Mouse (Mus musculus): Measurements from ENCODE around the gene Tmprss3. TPM values are rescaled to one million over a fixed set of nuclear protein-coding genes. Genes with fewer than 3 reads are reported as not detected.

Gene Tmprss3
- polyA plus RNA-seq, 3 experiments from 2014 or later: 1.3 to 5.3 (median 4.6) TPM

GRCm38 (mm10) chr17:31136291-31136690 is 62.5 kb downstream of the Tmprss3 start:
- ATAC-seq: peak; percentile 64

GRCm38 (mm10) chr17:31134913-31135312 is 63.9 kb downstream of the Tmprss3 start:
- no peak for ATAC-seq

- ATAC-seq: no peak
Measured at GRCm38 (mm10) chr17:31133776-31134175, 65.0 kb downstream of the Tmprss3 start.

- ATAC-seq: no peak
Measured at GRCm38 (mm10) chr17:31131269-31131821, 67.4 kb downstream of the Tmprss3 start.

GRCm38 (mm10) chr17:31129452-31129851 is 69.3 kb downstream of the Tmprss3 start, which contains the start of gene Tff3:
TSS of gene Tff3 (minus strand) at chr17:31129646.
- no peak for ATAC-seq

Other genes with a start within 250 kb of the Tmprss3 start
- not detected for gene Umodl1, start 244.3 kb downstream of the Tmprss3 start, polyA plus RNA-seq (2017; shearing (Covaris generic))
- gene Abcg1, start 141.3 kb downstream of the Tmprss3 start, polyA plus RNA-seq (2017; shearing (Covaris generic)): 100 to 1,000 TPM in 1 of 3 experiments, 10 to 100 TPM in 2; 67.1 to 113 (median 95.6) TPM
- not detected for gene Tff3, start 69.3 kb downstream of the Tmprss3 start, polyA plus RNA-seq (2017; shearing (Covaris generic))
- gene Tff2, start 54.7 kb downstream of the Tmprss3 start, polyA plus RNA-seq (2017; shearing (Covaris generic)): not detected
- gene Tff1, start 33.7 kb downstream of the Tmprss3 start, polyA plus RNA-seq (2017; shearing (Covaris generic)): under 1 TPM in 1 of 3 experiments, not detected in 2; 0.70 TPM
- 100 to 1,000 TPM; 224 to 328 (median 255) TPM for gene Ubash3a, start 8.9 kb upstream of the Tmprss3 start, polyA plus RNA-seq (2017; shearing (Covaris generic))
- gene Rsph1, start 78.4 kb upstream of the Tmprss3 start, polyA plus RNA-seq (2017; shearing (Covaris generic)): 1 to 10 TPM in 2 of 3 experiments, under 1 TPM in 1; 0.55 to 4.8 (median 1.3) TPM
- 10 to 100 TPM; 19.0 to 39.4 (median 23.5) TPM for gene Slc37a1, start 87.8 kb upstream of the Tmprss3 start, polyA plus RNA-seq (2017; shearing (Covaris generic))
- not detected for gene Pde9a, start 187.2 kb upstream of the Tmprss3 start, polyA plus RNA-seq (2017; shearing (Covaris generic))